8 mouse cellular contexts compared by ENCODE assay signal in genomic region chr3:38886061-38886821, GRCm38 (mm10). TPM values are rescaled to one million over a fixed set of nuclear protein-coding genes. Genes with fewer than 3 reads are reported as not detected.
DNase-seq lines count a peak whose midpoint lies in the region; ATAC-seq and TF ChIP-seq lines count a peak whose summit lies in the region.

No protein-coding gene starts in this region.

- H3K4me1 ChIP-seq in erythroblast, embryonic 14.5 days (ENCODE audit: control insufficient read depth): peaks cover 11% of the 10 kb centered on the region
- peaks cover 22% of the 10 kb centered on the region for H3K4me1 ChIP-seq in embryonic facial prominence, embryonic 12.5 days
- peaks cover 29% of the 10 kb centered on the region for H3K4me1 ChIP-seq in heart, embryonic 12.5 days (replicated peaks)
- H3K4me1 ChIP-seq in kidney, postnatal 0 days (replicated peaks; ENCODE audit: insufficient read depth, low read length): peaks cover 10% of the 10 kb centered on the region; the same call in 1 of the 2 replicates
- peaks cover 28% of the 10 kb centered on the region for H3K4me1 ChIP-seq in midbrain, embryonic 14.5 days (ENCODE audit: control insufficient read depth, insufficient read depth, low read length)

- no peaks in the 10 kb centered on the region for H3K36me3 ChIP-seq in erythroblast, embryonic 14.5 days (ENCODE audit: control insufficient read depth)
- peaks cover 30% of the 10 kb centered on the region for H3K36me3 ChIP-seq in embryonic facial prominence, embryonic 12.5 days
- H3K36me3 ChIP-seq in heart, embryonic 12.5 days: peaks cover 24% of the 10 kb centered on the region
- H3K36me3 ChIP-seq in kidney, postnatal 0 days (ENCODE audit: insufficient read depth, low read length): 0 out of 2 replicates have a peak, but pooled peaks cover 11% of the 10 kb centered on the region
- H3K36me3 ChIP-seq in midbrain, embryonic 14.5 days (ENCODE audit: control insufficient read depth, insufficient read depth, low read length): peaks cover 9% of the 10 kb centered on the region

- H3K9ac ChIP-seq in embryonic facial prominence, embryonic 12.5 days: peak overlapping the region; percentile 94
- peak overlapping the region; percentile 77 for H3K9ac ChIP-seq in heart, embryonic 12.5 days
- peak overlapping the region; percentile 56 for H3K9ac ChIP-seq in kidney, postnatal 0 days (ENCODE audit: low read depth, low read length)
- peak overlapping the region; percentile 81 for H3K9ac ChIP-seq in midbrain, embryonic 14.5 days (replicated peaks; ENCODE audit: low read length)

- H3K27ac ChIP-seq in embryonic facial prominence, embryonic 12.5 days: peak overlapping the region; percentile 95
- H3K27ac ChIP-seq in heart, embryonic 12.5 days (ENCODE audit: poor library complexity, severe bottlenecking): peak overlapping the region; percentile 86
- peak overlapping the region; percentile 91 for H3K27ac ChIP-seq in kidney, postnatal 0 days
- H3K27ac ChIP-seq in midbrain, embryonic 14.5 days (replicated peaks; ENCODE audit: low read depth, low read length): peak overlapping the region; percentile 87

- H3K4me3 ChIP-seq in erythroblast, embryonic 14.5 days (replicated peaks): peak overlapping the region; percentile 55
- H3K4me3 ChIP-seq in embryonic facial prominence, embryonic 12.5 days: peak overlapping the region; percentile 78
- H3K4me3 ChIP-seq in heart, embryonic 12.5 days: peak overlapping the region; percentile 74
- H3K4me3 ChIP-seq in kidney, postnatal 0 days (replicated peaks; ENCODE audit: low read depth, low read length): peak overlapping the region; percentile 64
- H3K4me3 ChIP-seq in midbrain, embryonic 14.5 days (replicated peaks; ENCODE audit: low read depth, low read length): peak overlapping the region; percentile 83

- H3K4me2 ChIP-seq in embryonic facial prominence, embryonic 12.5 days (replicated peaks): peak overlapping the region; percentile 69
- peak overlapping the region; percentile 92 for H3K4me2 ChIP-seq in heart, embryonic 12.5 days
- H3K4me2 ChIP-seq in kidney, postnatal 0 days (ENCODE audit: low read length): peak overlapping the region; percentile 95
- H3K4me2 ChIP-seq in midbrain, embryonic 14.5 days (ENCODE audit: low read length): peak overlapping the region; percentile 97

- whole genome bisulfite sequencing in embryonic facial prominence, embryonic 12.5 days: under 1% methylated on average over 60 of the region's 60 CpGs
- under 1% methylated on average over 60 of the region's 60 CpGs for WGBS in heart, embryonic 12.5 days
- under 1% methylated on average over 60 of the region's 60 CpGs for WGBS in kidney, postnatal 0 days
- under 1% methylated on average over 60 of the region's 60 CpGs for WGBS in midbrain, embryonic 14.5 days

- peaks cover 59% of the 10 kb centered on the region for H3K27me3 ChIP-seq in erythroblast, embryonic 14.5 days (ENCODE audit: control insufficient read depth)
- no peaks in the 10 kb centered on the region for H3K27me3 ChIP-seq in embryonic facial prominence, embryonic 12.5 days
- no peaks in the 10 kb centered on the region for H3K27me3 ChIP-seq in heart, embryonic 12.5 days (replicated peaks)
- H3K27me3 ChIP-seq in kidney, postnatal 0 days (ENCODE audit: insufficient read depth, low read length): no peaks in the 10 kb centered on the region
- H3K27me3 ChIP-seq in midbrain, embryonic 14.5 days (ENCODE audit: control insufficient read depth, insufficient read depth, low read length): no peaks in the 10 kb centered on the region

- no peak for ATAC-seq in erythroblast, adult 5-6 weeks (replicated peaks; ENCODE audit: low FRiP score, poor library complexity, severe bottlenecking)
- 0 out of 2 replicates have a peak, but pooled peaks have one; percentile 1 for ATAC-seq in embryonic facial prominence, embryonic 12.5 days (ENCODE audit: insufficient number of reproducible peaks, insufficient read depth, low FRiP score, low TSS enrichment)
- peak; percentile 19 for ATAC-seq in heart, embryonic 12.5 days (ENCODE audit: insufficient number of reproducible peaks, low FRiP score)
- peak; percentile 1; the same call in 1 of the 2 replicates for ATAC-seq in kidney, postnatal 0 days (replicated peaks; ENCODE audit: low FRiP score, low read depth)
- ATAC-seq in midbrain, embryonic 14.5 days (ENCODE audit: low FRiP score, low TSS enrichment): peak; percentile 34

- H3K9me3 ChIP-seq in erythroblast, embryonic 14.5 days (ENCODE audit: control insufficient read depth, low read length): no peaks in the 10 kb centered on the region; the same call in 1 of the 2 replicates
- no peaks in the 10 kb centered on the region for H3K9me3 ChIP-seq in embryonic facial prominence, embryonic 12.5 days
- no peaks in the 10 kb centered on the region for H3K9me3 ChIP-seq in heart, embryonic 12.5 days (replicated peaks)
- H3K9me3 ChIP-seq in kidney, postnatal 0 days (replicated peaks; ENCODE audit: low read length): no peaks in the 10 kb centered on the region
- H3K9me3 ChIP-seq in midbrain, embryonic 14.5 days (ENCODE audit: control insufficient read depth, low read length): no peaks in the 10 kb centered on the region

- TF ChIP-seq CTCF in kidney, postnatal 0 days (IDR thresholded peaks at IDR 0.05; ENCODE audit: low read depth): 0 out of 2 replicates have a peak, but pooled peaks have one; percentile 5

- peak; percentile 12 for DNase-seq in CD4-positive helper T cell, adult 2 months (ENCODE audit: low read depth, low spot score)
- peak; percentile 67 for DNase-seq in kidney, postnatal 0 days (ENCODE audit: low spot score)
- DNase-seq in midbrain, embryonic 14.5 days: peak; percentile 74
- DNase-seq in yolk sac, embryonic 10.5 days (ENCODE audit: low spot score): peak; percentile 19

RNA-seq across cellular contexts. Expression of gene Fat4, which starts 0.5 kb away (rescaled TPM):
- polyA plus RNA-seq in erythroblast, embryonic 14.5 days (2012): under 0.01 TPM in 1 of 2 replicates, not detected in the other
- not detected in 2 replicates for total RNA-seq in erythroblast, adult 5-6 weeks (2015; ENCODE audit: low replicate concordance)
- not detected in 2 replicates for total RNA-seq in erythroblast, adult 5-6 weeks (2017; ENCODE audit: low replicate concordance)
- polyA plus RNA-seq in embryonic facial prominence, embryonic 12.5 days (2016; fragmentation: Nextera tagmentation; extraction: Ambion mirVana): 18.3 and 20.4 TPM in 2 replicates
- polyA plus RNA-seq in heart, embryonic 12.5 days (2016; fragmentation: Nextera tagmentation; extraction: Ambion mirVana): 5.3 and 7.0 TPM in 2 replicates
- polyA plus RNA-seq in kidney, postnatal 0 days (2015; fragmentation: Nextera tagmentation; extraction: Ambion mirVana): 3.9 and 4.1 TPM in 2 replicates
- 13.4 and 14.6 TPM in 2 replicates for polyA plus RNA-seq in midbrain, embryonic 14.5 days (2014; fragmentation: Nextera tagmentation; extraction: Ambion mirVana)

Comparison
In these comparisons a context has a peak if more than half of its experiments do, and no peak if none do; other contexts are left out.
1. DNase-seq: peak in every context shown above with its lines; median percentile 74 in midbrain, embryonic 14.5 days; 67 in kidney, postnatal 0 days; 19 in yolk sac, embryonic 10.5 days; 12 in CD4-positive helper T cell, adult 2 months.